Mouse (Mus musculus) hindlimb bud, embryonic 11.5 days (tissue): ENCODE results near the gene Tmpo.

Source experiments
- DNase-seq: peaks from one replicate; pipeline ENCODE4 v3.0.0-alpha.2; 2012; ENCODE audit warnings: low read depth, low spot score; ENCODE audit errors: extremely low spot score

Tmpo gene

DNA sequence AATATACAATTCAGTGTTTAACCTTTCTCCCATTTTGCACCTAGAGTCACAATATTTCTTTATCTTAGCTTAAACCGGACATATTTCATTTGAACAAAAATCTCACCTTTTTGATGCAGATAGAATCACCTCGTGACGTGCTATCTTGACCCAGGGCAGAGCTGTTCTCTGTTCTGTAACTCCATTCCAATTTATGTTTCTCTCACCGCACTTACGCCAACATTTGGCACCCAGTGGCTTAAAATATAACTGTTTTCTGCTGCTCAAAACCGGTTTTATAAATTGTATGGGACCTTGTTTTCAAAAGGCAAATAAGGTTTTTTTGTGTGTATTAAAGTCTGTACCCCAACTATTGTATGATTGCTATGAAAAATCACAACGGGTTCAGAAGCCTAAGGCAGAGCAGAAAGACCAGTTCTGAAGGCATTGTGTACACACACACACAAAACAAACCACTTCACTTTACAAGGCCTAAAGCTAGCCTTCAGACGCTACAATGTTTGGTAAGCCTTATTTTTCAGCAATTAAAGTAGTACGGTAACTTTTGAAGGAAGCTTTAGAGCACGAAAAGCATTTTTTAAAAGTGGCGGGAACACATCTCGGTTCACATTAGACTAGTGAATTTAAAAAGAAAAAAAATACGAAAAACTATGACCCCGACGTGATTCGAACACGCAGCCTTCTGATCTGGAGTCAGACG, at the start of gene Tmpo:
TSS of gene Tmpo (minus strand) at position 555 of the 700 bp plus-strand sequence.
- DNase-seq, result no peak

DNA sequence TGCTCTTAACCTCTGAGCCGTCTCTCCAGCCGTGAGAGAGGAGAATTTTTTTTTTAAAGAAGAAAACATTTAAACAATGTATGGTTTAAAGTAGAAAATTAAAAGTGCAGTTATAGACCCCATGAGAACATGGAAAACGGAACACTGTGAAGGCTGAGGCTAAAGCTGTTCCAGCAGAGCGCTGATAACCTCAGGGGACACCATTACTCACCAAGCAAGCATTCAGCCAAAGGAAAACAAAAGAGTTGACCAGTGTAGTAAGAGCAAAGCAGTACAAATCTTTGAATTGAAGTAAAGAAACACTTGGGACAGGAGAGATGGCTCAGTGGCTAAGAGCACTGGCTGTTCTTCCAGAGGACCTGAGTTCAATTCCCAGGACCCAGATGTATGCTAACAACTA, 49.3 kb upstream of the Tmpo start:
- no peak for DNase-seq

DNA sequence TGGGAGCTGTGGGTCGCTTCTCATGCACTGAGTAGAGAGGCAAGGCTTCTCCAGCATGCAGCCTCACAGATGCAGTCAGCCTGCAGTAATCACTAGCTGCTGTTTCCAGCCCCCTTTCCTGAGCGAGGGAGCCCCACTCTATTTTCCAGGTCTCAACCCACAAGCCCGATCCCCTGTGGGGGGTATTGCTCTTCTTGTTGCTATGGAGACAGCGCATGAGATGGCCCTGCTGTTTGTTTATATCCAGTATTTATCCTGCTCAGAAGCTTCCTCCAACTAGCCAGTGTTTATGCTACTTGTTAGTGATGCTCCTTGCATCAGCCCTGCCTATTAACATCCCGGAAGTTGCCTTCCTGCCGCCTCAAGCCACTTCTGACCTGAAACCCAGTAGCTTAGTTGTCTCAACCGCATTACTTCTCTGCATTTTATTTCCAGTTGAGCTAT, 48.4 kb upstream of the Tmpo start:
- DNase-seq, result no peak

DNA sequence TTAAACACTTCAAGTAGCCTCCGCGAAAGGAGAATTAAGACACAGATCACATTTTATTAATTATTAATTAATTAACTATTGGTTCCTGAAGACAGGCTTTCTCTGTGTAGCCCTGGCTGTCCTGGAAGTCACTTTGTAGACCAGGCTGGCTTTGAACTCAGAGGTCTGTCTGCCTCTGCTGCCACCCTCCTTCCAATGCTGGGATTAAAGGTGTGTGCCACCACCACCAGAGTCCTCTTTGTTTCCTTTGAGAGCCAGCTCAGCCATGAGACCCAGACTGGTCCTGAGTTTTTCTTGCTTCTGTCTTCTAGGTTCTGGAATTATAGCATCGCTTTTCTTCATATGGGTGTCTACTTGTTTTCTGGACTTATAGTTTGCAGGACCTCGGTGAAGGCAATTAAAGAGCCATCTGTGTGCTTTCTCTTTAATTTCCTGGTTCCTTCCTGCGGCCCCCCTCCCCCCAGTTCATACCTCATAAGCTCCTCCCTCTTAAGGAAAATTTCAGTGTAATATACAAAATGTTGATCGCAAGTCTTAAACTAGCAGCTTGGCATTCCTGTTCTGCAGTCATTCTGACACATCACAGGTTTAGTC, 47.9 kb upstream of the Tmpo start:
- no peak for DNase-seq

DNA sequence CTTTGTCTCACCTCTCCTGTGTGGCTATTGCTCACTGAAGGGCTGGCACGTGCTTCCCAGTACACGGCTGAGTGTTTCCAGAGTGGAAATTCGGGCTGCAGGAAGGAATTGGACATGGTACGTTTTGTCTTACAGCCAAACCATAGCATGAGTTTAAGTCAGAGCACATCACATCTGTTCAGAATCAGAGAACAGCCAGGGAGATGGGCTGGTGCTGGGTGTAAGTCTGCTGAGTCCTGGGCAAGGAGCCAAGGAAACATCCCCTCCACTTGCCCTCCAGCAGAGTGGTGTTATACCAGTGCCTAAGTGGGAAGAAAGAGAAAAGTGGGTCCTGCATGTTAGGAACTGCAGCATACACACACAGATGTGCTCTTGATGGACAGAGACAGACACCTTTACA, 45.9 kb upstream of the Tmpo start:
- DNase-seq, result no peak

DNA sequence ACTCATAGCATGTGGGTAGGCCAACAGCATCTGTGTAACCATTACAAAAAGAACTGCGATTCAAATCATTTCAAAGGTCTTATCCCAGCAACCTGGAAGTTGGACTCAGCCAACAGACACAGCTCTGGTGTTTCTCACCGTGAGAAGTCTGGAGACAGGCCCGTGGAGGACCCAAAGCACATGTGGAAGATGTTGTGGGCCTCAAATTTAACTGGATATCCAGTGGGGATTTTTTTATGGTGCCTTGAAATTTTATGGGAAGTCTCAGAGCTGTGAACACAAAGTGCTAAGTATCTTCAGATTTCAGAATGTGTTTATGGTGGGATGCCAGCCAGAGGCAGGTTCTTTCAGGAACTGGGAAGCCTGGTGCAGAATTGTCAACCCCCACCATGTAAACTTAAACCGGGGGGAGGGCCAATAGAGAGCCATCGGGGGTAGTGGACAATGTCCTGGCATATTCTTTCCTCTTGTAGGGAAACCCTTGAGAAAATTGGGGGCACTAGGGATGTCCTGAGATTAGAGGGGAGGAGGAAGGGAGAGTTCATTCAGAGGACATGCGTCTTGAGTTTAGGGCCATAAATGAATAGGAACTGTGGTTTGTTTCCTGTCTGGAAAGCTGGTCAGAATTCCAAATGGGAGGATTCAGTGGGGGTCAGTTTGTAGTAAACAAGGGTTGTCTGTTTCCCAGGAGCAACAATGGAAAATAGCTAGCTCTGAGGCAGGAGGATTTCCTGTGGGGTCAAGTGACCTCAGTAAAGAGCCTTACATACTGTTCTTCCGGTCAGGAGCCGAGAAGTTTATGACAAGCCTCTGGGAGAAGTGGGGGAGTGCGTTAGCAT, 41.5 kb upstream of the Tmpo start:
- DNase-seq, result no peak

DNA sequence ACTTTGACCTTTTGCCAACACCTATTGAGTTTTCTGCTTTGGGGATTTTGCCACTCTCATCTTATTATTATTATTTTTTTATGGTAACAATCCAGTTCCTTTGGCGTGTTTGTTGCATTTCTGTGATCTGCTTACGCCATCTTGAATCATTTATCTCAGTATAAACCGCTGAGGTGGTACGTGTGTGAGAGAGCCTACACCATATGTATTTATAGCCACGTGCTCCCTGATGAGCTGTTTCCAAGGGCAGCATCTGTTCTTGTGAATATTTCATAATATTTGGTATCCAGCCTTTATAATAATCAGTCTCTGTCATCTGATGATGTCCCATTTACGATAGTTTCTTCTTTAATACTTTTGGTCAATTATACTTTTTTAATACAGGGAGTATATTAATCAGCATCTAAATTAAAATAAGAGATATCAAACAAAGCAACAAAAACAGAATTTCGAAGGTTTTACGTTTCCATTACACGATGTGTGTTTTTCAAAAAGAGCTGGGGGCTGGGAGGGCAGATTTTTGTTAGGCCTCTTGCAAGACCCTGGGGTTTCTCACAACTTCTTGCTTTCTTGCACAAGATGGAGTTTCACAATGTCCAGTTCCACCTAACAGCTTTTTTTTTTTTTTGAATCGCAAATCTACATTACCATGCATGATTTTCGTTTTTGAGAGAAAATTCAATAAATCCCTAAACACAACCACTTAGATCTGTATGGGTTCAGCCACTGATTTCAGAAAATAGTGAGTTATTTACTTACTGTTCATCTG, 28.0 kb upstream of the Tmpo start:
- no peak for DNase-seq

DNA sequence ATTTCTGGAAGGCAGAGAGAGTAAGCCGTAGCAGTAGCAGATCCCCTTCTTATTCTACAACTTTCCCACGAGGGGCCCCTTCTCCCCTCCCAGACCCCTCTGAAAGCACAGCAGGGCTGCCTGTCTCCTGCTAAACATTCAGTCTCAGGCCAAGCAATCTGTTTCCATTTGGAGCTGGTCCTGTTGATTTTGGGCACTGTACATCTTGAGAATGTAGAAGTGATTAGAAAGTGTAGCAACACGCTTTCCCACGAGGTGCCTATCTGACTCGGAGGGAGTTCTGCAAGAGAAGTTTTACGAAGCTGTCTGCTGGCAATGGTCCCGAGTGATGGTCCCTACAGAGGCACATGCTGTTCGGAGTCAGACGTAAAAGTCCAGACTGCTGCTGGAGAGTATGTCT, 27.3 kb upstream of the Tmpo start:
- no peak for DNase-seq

DNA sequence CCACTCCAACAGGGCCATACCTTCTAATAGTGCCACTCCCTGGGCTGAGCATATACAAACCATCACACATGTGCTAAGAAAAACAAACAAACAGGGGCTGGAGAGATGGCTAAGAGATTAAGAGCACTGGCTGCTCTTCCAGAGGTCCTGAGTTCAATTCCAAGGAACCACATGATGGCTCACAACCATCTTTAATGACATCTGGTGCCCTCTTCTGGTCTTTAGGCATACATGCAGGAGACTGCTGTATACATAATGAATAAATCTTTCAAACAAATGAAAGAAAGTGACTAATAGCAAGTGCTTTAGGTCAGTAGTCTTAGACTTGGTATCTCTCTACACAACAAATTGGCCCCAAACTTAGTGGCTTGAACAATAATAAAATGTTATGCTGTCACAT, 26.2 kb upstream of the Tmpo start:
- DNase-seq, result no peak

DNA sequence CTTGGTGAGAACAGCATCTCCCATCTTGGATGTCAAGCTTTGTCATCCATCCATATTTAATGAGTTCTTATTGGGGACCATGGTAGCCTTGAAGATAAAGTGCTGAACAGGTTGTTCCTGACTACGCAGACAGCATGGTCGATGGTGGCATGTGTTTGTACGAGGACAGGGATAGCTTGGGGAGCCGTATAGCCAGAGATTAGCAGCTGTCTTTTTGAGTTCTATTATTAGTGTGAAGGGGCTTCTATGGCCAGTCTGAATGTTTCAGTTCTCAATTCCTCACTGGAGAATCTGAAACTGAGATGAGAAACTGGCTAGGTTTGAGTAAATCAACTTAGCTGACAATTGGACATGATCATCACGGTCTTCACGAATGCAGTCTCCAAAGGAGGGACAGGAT, 24.5 kb upstream of the Tmpo start:
- no peak for DNase-seq

DNA sequence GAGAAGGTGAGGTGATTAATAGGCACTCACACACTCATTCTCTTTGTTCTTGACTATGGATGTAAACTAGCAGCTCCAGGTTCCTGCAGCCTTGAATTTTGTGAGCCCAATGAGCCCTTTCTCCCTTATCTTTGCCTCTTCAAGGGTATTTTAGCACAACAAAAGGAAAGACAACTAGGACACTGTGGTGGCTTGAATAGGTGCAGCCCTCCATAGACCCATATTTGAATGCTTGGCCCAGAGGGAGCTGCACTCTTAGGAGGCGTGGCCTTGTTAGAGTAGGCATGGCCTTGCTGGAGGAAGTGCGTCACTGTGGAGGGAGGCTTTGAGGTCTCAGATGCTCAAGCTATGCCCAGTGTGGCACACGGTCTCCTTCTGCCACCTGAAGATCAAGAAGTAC, 19.5 kb upstream of the Tmpo start:
- no peak for DNase-seq

DNA sequence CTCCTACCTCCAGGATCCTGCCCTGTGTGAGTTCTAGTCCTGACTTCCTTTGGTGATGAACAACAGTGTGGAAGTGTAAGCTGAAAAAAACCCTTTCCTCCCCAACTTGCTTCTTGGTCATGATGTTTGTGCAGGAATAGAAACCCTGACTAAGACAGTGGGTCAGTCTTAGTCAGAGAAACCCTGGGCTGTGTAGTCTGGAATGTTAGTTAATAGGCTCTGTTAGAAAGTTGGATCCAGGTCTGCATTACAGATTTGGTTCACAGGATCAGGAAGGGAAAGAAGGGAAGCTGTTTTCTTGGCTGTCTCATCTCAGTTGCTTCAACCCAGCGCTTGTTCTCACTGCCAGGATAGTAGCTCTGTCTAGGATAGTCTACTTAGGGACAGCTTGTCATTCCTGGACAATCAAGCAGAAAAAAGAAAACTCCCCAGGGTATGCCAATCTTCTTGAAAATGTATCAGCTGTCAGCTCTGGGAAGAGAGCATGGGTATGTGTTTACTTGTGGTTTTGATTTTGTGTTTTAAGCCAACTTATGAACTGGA, 18.2 kb upstream of the Tmpo start:
- no peak for DNase-seq

DNA sequence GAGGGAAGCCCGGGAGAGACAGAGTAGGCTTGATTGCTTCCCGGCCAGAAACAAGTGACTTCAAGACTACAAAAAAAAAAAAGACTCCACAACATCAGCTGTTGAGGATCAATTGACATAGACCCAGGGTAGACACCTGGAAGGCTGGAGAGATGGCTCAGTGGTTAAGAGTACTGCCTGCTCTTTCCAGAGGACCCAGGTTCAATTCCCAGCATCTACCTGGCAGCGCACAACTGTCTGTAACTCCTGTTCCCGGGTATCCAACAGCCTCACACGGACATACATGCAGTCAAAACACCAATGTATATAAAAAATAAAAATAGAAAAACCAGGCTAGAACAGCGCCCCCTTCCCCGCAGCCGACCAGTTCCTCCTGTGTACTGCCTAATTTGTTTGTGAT, 16.6 kb upstream of the Tmpo start:
- no peak for DNase-seq

DNA sequence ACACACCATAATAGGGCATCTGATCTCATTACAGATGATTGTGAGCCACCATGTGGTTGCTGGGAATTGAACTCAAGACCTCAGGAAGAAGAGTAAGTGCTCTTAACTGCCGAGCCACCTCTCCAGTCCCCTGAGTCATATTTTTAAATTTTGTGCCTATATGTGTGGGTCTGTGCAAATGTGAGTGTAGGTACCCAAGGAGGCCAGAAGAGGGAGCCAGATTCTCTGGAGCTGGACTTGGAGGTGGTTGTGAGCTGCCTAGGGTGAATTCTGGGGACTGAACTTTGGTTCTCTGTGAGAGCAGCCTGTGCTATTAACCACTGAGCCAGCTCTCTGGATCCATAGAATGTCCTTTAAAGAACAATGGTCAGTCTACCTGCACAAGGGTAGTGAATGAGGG, 15.7 kb upstream of the Tmpo start:
- DNase-seq, result no peak

DNA sequence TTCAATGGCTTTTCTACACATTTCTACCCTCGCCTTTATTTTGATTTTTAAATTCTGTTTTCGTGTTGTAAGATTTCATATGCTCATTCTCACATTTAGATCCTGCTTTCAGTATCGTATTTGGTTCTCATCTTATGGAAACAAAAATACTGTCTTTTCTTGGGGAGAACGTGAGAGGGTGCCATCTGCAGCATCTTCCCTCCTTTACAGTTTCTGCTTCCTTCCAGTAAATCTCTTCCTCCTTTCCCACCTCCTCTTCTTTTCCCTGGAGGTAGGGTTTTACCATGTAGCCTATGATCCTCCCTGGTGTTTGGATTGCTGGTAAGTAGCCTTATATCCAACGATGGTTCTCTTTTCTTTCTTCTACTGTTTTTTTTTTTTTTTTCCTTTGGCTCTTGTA, 14.6 kb upstream of the Tmpo start:
- DNase-seq, result no peak

DNA sequence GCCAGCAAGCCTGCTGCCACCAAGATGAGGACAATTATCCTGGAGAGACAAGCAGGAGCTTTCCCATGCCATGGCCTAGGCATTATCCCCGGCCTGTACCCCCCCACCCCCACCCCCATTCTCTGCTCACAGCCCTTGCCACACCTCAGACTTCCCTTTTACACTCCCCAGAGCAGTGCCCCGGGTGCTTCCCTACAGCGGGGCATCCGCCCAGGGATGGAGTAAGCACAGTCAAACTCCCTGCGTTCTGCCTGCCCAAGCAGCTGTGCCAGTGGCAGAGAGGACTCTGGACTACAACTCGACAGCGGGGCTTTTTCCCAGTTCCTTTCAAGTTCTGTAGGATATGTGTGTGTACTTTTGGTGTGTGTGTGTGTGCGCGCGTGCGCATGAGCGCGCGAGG, 14.0 kb upstream of the Tmpo start:
- no peak for DNase-seq

DNA sequence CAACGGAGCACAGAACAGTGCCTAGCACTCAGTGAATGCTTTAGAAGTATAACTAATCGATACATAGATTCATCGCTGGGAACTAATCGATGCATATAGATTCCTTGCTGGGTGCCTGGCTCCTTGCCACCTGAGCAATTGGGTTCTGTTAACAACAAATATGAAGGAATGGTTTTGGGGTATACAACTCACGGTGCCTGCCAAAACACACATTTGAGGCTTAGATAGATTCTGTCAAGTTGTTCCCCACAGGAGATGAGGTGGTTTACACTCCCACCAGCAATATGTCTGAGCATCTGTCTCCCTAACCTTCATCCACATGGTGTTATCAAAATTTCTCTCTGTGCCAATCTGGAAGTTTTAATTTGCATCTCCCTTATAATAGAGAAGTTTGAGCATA, 10.7 kb upstream of the Tmpo start:
- DNase-seq, result no peak

DNA sequence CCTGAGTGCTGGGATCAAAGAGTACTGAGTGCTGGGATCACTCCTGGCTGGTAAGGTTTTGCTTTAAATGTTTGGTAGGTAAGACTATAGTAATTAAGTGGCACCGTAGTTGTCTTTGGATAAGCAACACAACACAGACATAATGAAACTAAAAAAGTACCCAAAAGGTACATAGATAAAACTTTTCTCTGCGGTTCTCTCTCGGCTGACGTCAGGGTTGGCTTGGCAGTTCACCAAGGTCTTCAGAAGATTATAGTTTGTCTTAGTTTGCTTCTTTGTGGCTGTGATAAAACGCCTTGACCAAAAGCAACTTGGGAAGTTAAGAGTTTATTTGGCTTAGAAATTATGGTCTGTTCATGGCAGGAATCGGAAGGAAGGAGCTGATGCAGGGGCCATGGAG, 8.4 kb upstream of the Tmpo start:
- no peak for DNase-seq

DNA sequence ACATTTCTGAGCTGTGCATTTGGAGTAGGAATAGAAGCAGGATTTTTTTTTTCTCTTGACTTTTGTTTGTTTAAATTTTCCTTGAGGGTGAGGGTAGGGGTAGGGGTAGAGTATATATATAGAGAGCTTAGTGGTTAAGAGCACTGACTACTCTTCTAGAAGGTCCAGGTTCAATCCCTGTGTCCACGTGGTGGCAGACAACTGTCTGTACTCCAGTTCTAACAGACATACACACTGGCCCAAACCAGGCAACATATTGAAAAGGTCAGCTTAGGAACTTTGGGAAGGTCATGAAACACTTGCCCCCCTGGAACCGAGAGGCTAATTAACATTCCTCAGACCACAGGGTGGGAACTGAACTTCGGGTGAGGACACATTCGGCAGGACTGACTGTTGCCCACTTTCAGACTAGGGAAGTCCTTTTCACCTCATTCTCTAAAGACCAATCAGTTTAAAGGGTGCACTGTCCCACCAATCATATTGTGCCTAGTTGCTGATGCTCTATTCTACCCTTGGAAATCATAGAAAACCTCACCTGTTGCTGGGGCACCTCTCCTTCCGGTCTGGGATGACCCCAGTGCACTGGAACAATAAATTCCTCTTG, 7.7 kb upstream of the Tmpo start:
- DNase-seq, result no peak

DNA sequence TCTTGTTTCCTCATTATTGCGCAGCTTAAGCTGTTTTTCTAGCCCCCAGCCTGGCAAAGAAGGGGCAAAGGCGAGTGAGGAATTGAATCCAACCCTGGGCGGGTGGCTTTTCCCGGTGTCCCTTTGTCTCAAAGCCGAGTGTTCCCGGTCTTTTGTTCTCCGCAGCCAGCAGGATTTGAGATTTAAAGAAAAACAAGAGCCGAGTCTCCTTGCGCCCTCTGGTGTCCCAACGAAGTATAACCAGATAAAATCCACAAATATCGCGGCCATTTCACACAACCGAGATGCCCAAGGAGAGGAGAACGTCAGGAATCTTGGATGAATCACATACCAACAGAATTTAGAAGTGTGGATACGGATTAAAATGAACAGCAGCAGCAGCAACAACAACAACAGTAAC, 6.8 kb upstream of the Tmpo start:
- peak; percentile 99 for DNase-seq

DNA sequence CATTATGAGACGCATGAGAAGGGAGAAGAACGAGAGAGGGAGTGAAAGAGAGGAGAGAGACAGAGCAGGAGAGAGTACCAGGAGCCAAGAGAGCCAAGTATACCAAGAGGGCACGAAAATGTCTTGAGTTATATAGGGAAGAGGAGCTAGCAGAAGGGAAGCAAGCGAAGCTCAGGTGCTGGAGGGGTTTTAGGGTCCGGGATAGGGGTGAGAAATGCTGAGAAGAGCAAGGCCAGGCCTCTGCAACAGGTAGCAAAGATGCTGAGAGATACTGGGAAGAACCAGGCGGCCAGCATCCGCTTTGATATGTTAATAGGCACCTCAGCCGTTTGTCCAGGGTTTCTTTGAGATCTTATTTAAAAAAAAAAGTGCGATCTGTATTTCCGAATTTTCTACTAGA, 6.2 kb upstream of the Tmpo start:
- no peak for DNase-seq
